ENCODE assay signal across 29 mouse cellular contexts in genomic region chr17:30553027-30553937, GRCm38 (mm10). TPM values are rescaled to one million over a fixed set of nuclear protein-coding genes. Genes with fewer than 3 reads are reported as not detected.
A peak's percentile ranks its signal among the peaks of the same experiment; 100 is the strongest.
DNase-seq lines count a peak whose midpoint lies in the region; ATAC-seq lines count a peak whose summit lies in the region.
"Had no signal": no experiment of that assay in that cellular context is flagged by ENCODE, and none has a peak within 500 bp of the region (broad histone marks: within the 10 kb centered on the region; RNA-seq: fewer than 3 reads in every experiment).

No protein-coding gene starts in this region.

- H3K4me1 ChIP-seq in neural tube, embryonic 15.5 days: peaks cover 23% of the 10 kb centered on the region
- H3K4me1 ChIP-seq in midbrain, embryonic 10.5 days: peaks cover 17% of the 10 kb centered on the region
- H3K4me1 ChIP-seq in forebrain, embryonic 10.5 days: peaks cover 21% of the 10 kb centered on the region

- no peak overlapping the region for H3K27ac ChIP-seq in neural tube, embryonic 15.5 days (replicated peaks)
- H3K27ac ChIP-seq in midbrain, embryonic 10.5 days (replicated peaks): no peak overlapping the region
- H3K27ac ChIP-seq in forebrain, embryonic 10.5 days: no peak overlapping the region
- H3K27ac ChIP-seq: heart, adult 2 months; heart, embryonic 13.5 days; hindbrain, embryonic 14.5 days; liver, embryonic 13.5 days; neural tube, embryonic 13.5 days had no signal

- no peak overlapping the region for H3K9ac ChIP-seq in neural tube, embryonic 15.5 days (replicated peaks)
- H3K9ac ChIP-seq: heart, embryonic 13.5 days; hindbrain, embryonic 14.5 days; liver, embryonic 13.5 days; lung, embryonic 14.5 days; neural tube, embryonic 13.5 days had no signal

- H3K4me3 ChIP-seq in neural tube, embryonic 15.5 days (replicated peaks): no peak overlapping the region
- no peak overlapping the region for H3K4me3 ChIP-seq in midbrain, embryonic 10.5 days
- H3K4me3 ChIP-seq in forebrain, embryonic 10.5 days: no peak overlapping the region
- H3K4me3 ChIP-seq: erythroblast, embryonic 14.5 days; heart, adult 2 months; heart, embryonic 13.5 days; liver, embryonic 13.5 days; neural tube, embryonic 13.5 days had no signal

- peak; percentile 53; the same call in 1 of the 2 replicates for ATAC-seq in neural tube, embryonic 15.5 days (ENCODE audit: low FRiP score)
- ATAC-seq: forebrain, embryonic 14.5 days; midbrain, embryonic 16.5 days had no signal

- no peaks in the 10 kb centered on the region for H3K9me3 ChIP-seq in neural tube, embryonic 15.5 days (replicated peaks)
- no peaks in the 10 kb centered on the region for H3K9me3 ChIP-seq in midbrain, embryonic 10.5 days (replicated peaks)
- H3K9me3 ChIP-seq in forebrain, embryonic 10.5 days: no peaks in the 10 kb centered on the region
- H3K9me3 ChIP-seq: heart, embryonic 13.5 days; liver, embryonic 13.5 days; neural tube, embryonic 13.5 days had no signal

- no peaks in the 10 kb centered on the region for H3K36me3 ChIP-seq in neural tube, embryonic 15.5 days
- no peaks in the 10 kb centered on the region for H3K36me3 ChIP-seq in midbrain, embryonic 10.5 days
- no peaks in the 10 kb centered on the region for H3K36me3 ChIP-seq in forebrain, embryonic 10.5 days (replicated peaks)
- H3K36me3 ChIP-seq: heart, embryonic 13.5 days; liver, embryonic 13.5 days; neural tube, embryonic 13.5 days had no signal

- WGBS in neural tube, embryonic 15.5 days: 75% methylated on average over 4 of the region's 4 CpGs
- WGBS in midbrain, embryonic 10.5 days: 94% methylated on average over 4 of the region's 4 CpGs
- 93% methylated on average over 4 of the region's 4 CpGs for WGBS in forebrain, embryonic 10.5 days

- no peaks in the 10 kb centered on the region for H3K27me3 ChIP-seq in neural tube, embryonic 15.5 days (replicated peaks)
- H3K27me3 ChIP-seq in midbrain, embryonic 10.5 days (ENCODE audit: low read depth, poor library complexity, severe bottlenecking): no peaks in the 10 kb centered on the region
- H3K27me3 ChIP-seq in forebrain, embryonic 10.5 days (ENCODE audit: poor library complexity, severe bottlenecking): no peaks in the 10 kb centered on the region
- H3K27me3 ChIP-seq: CH12.LX; heart, embryonic 13.5 days; liver, embryonic 13.5 days; neural tube, embryonic 13.5 days had no signal

- no peak overlapping the region for H3K4me2 ChIP-seq in neural tube, embryonic 15.5 days
- H3K4me2 ChIP-seq: heart, embryonic 13.5 days; hindbrain, embryonic 14.5 days; liver, embryonic 13.5 days; lung, embryonic 14.5 days; midbrain, embryonic 11.5 days; neural tube, embryonic 13.5 days had no signal

- DNase-seq in kidney, postnatal 10 days: peak; percentile 21
- no peak for DNase-seq in kidney, adult 8-10 months
- no peak for DNase-seq in neural tube, embryonic 10.5 days (ENCODE audit: extremely low spot score, low spot score)
- DNase-seq in NIH3T3 (ENCODE audit: low read depth): peak; percentile 43
- DNase-seq in midbrain, embryonic 10.5 days (ENCODE audit: low spot score): no peak
- no peak for DNase-seq in forebrain, embryonic 10.5 days (ENCODE audit: extremely low spot score, low spot score)
- DNase-seq: adrenal gland, postnatal 10 days; B cell, adult 2 months; cerebellum, adult 11 months; cerebellum, adult 9-11 months; gastrocnemius, postnatal 36 days; heart, adult 2 months; heart, postnatal 10 days; kidney, adult 18-20 months; left cerebral cortex, postnatal 4 days; liver, embryonic 13.5 days; lung, embryonic 14.5 days; lung, postnatal 14 days; thymus, adult 2 months; thymus, postnatal 36 days had no signal

RNA-seq across cellular contexts. Expression of gene Btbd9, which starts 23.0 kb away (rescaled TPM):
- polyA plus RNA-seq in neural tube, embryonic 15.5 days (2015; fragmentation: Nextera tagmentation; extraction: Ambion mirVana): 109 and 121 TPM in 2 replicates
- polyA plus RNA-seq in midbrain, embryonic 10.5 days (2016; fragmentation: Nextera tagmentation; extraction: Ambion mirVana): 63.0 and 74.5 TPM in 2 replicates
- polyA plus RNA-seq in forebrain, embryonic 10.5 days (2016; fragmentation: Nextera tagmentation; extraction: Ambion mirVana): 54.8 and 57.8 TPM in 2 replicates

Comparison
In these comparisons a context has a peak if more than half of its experiments do, and no peak if none do; other contexts are left out.
1. DNase-seq: peak in kidney, postnatal 10 days (single experiment) and NIH3T3 (single experiment); none in kidney, adult 8-10 months (0 of 2), neural tube, embryonic 10.5 days (single experiment), midbrain, embryonic 10.5 days (single experiment) and forebrain, embryonic 10.5 days (single experiment).